ENCODE assay signal across 17 mouse cellular contexts in genomic region chr2:15111808-15112440, GRCm38 (mm10).
"Had no signal": no experiment of that assay in that cellular context is flagged by ENCODE, and none has a peak within 500 bp of the region (broad histone marks: within the 10 kb centered on the region; RNA-seq: fewer than 3 reads in every experiment).

No protein-coding gene starts in this region.

- H3K36me3 ChIP-seq: kidney, embryonic 15.5 days; limb, embryonic 15.5 days; midbrain, embryonic 15.5 days; neural tube, embryonic 12.5 days had no signal

- H3K9me3 ChIP-seq: kidney, embryonic 15.5 days; limb, embryonic 15.5 days; megakaryocyte, embryonic 14.5 days; midbrain, embryonic 15.5 days; neural tube, embryonic 12.5 days had no signal

- H3K4me3 ChIP-seq: kidney, embryonic 15.5 days; limb, embryonic 15.5 days; megakaryocyte, embryonic 14.5 days; midbrain, embryonic 15.5 days; neural tube, embryonic 12.5 days had no signal

- H3K27ac ChIP-seq: kidney, embryonic 15.5 days; limb, embryonic 15.5 days; midbrain, embryonic 15.5 days; neural tube, embryonic 12.5 days had no signal

- ATAC-seq: inflammation-experienced regulatory T-cells, adult 6 months; midbrain, embryonic 15.5 days had no signal

- DNase-seq: kidney, adult 2 months; kidney, postnatal 14 days; layer of hippocampus, adult 9-11 months; layer of hippocampus, postnatal 36 days; lung, embryonic 14.5 days; lung, postnatal 10 days; lung, postnatal 4 days; spleen, adult 18-20 months; thymus, adult 18-20 months; thymus, postnatal 14 days had no signal

- H3K4me1 ChIP-seq: kidney, embryonic 15.5 days; limb, embryonic 15.5 days; midbrain, embryonic 15.5 days; neural tube, embryonic 12.5 days had no signal

- H3K9ac ChIP-seq: kidney, embryonic 15.5 days; limb, embryonic 15.5 days; lung, embryonic 14.5 days; midbrain, embryonic 15.5 days; neural tube, embryonic 12.5 days had no signal

- H3K27me3 ChIP-seq: kidney, embryonic 15.5 days; limb, embryonic 15.5 days; megakaryocyte, embryonic 14.5 days; midbrain, embryonic 15.5 days; neural tube, embryonic 12.5 days had no signal

- H3K4me2 ChIP-seq: kidney, embryonic 15.5 days; limb, embryonic 15.5 days; lung, embryonic 14.5 days; midbrain, embryonic 11.5 days; midbrain, embryonic 15.5 days; neural tube, embryonic 12.5 days had no signal
